In genomic region chr16:91015761-91016160, GRCm38 (mm10) we compare ENCODE assay signal across 20 mouse cellular contexts.
"Had no signal": no experiment of that assay in that cellular context is flagged by ENCODE, and none has a peak within 500 bp of the region (broad histone marks: within the 10 kb centered on the region; RNA-seq: fewer than 3 reads in every experiment).

No protein-coding gene starts in this region.

- H3K27ac ChIP-seq: kidney, postnatal 0 days; layer of hippocampus, adult 2 months; left cerebral cortex, adult 2 months; limb, embryonic 12.5 days; limb, embryonic 15.5 days; liver, embryonic 14.5 days; macrophage; midbrain, embryonic 13.5 days; neural tube, embryonic 13.5 days; stomach, embryonic 15.5 days had no signal

- DNase-seq: kidney, postnatal 25 days; layer of hippocampus, adult 9-11 months; left cerebral cortex, postnatal 4 days; liver, postnatal 0 days; lung, embryonic 14.5 days; retina, postnatal 1 day; right cerebral cortex, postnatal 25 days; spleen, adult 18-20 months; thymus, postnatal 25 days had no signal

- H3K4me3 ChIP-seq: layer of hippocampus, adult 2 months; left cerebral cortex, adult 2 months; limb, embryonic 12.5 days; limb, embryonic 15.5 days; midbrain, embryonic 13.5 days; myocyte; neural tube, embryonic 13.5 days; stomach, embryonic 15.5 days had no signal
